Mouse (Mus musculus) hindbrain, embryonic 13.5 days (tissue): ENCODE results near the gene St6galnac3. TPM values are rescaled to one million over a fixed set of nuclear protein-coding genes. Genes with fewer than 3 reads are reported as not detected.
"Not testable (repeated sequence)": the region's sequence is repeated elsewhere in the genome, so short reads cannot be mapped to it uniquely, and the experiment has no call there.

Experiments
- ATAC-seq: fragments of 200-750 bp; cut with Nextera tagmentation; 2 replicates; pipeline ENCODE4 v1.8.0; 2017; ENCODE audit warnings: moderate TSS enrichment; ENCODE audit not compliant: low FRiP score
- H3K27ac ChIP-seq: fragments of 300-500 bp; sonication (generic); 2 replicates; pipeline ENCODE4 v1.5.1; 2015; ENCODE audit warnings: inconsistent platforms, mild to moderate bottlenecking, moderate library complexity
- H3K27me3 ChIP-seq: fragments of 300-500 bp; sonication (generic); 2 replicates; pipeline ENCODE4 v1.6.1; 2015; ENCODE audit warnings: mild to moderate bottlenecking, inconsistent platforms
- H3K36me3 ChIP-seq: fragments of 300-500 bp; sonication (generic); 2 replicates; pipeline ENCODE4 v1.6.1; 2015; ENCODE audit warnings: mild to moderate bottlenecking, inconsistent platforms
- H3K4me1 ChIP-seq: fragments of 300-500 bp; sonication (generic); replicated peaks from 2 replicates; pipeline ENCODE4 v1.6.1; 2015; ENCODE audit warnings: inconsistent platforms
- H3K4me2 ChIP-seq: fragments of 300-500 bp; sonication (generic); 2 replicates; pipeline ENCODE4 v1.6.1; 2015; ENCODE audit warnings: inconsistent platforms, mild to moderate bottlenecking, moderate library complexity
- H3K4me3 ChIP-seq: fragments of 300-500 bp; sonication (generic); 2 replicates; pipeline ENCODE4 v1.5.1; 2015; ENCODE audit warnings: mild to moderate bottlenecking, inconsistent platforms
- H3K9ac ChIP-seq: fragments of 300-500 bp; sonication (generic); 2 replicates; pipeline ENCODE4 v1.6.1; 2015; ENCODE audit warnings: mild to moderate bottlenecking, inconsistent platforms
- H3K9me3 ChIP-seq: fragments of 300-500 bp; sonication (generic); 2 replicates; pipeline ENCODE4 v1.6.1; 2016; ENCODE audit warnings: inconsistent platforms
- WGBS: fragments of 180-500 bp; shearing (Covaris S2); methylation state at CpG from one replicate; pipeline ENCODE4 v1.1.7; 2015; 5-methylcytosine and 5-hydroxymethylcytosine counted together
- polyA plus RNA-seq: library from polyadenylated mRNA; unstranded; fragments of >200 nt; fragmentation: Nextera tagmentation; extraction: Ambion mirVana; gene quantifications from 2 replicates; pipeline ENCODE4 v1.2.1, GENCODE M21; 2015

Gene St6galnac3
- polyA plus RNA-seq, result 28.3 and 30.3 TPM in 2 replicates

DNA sequence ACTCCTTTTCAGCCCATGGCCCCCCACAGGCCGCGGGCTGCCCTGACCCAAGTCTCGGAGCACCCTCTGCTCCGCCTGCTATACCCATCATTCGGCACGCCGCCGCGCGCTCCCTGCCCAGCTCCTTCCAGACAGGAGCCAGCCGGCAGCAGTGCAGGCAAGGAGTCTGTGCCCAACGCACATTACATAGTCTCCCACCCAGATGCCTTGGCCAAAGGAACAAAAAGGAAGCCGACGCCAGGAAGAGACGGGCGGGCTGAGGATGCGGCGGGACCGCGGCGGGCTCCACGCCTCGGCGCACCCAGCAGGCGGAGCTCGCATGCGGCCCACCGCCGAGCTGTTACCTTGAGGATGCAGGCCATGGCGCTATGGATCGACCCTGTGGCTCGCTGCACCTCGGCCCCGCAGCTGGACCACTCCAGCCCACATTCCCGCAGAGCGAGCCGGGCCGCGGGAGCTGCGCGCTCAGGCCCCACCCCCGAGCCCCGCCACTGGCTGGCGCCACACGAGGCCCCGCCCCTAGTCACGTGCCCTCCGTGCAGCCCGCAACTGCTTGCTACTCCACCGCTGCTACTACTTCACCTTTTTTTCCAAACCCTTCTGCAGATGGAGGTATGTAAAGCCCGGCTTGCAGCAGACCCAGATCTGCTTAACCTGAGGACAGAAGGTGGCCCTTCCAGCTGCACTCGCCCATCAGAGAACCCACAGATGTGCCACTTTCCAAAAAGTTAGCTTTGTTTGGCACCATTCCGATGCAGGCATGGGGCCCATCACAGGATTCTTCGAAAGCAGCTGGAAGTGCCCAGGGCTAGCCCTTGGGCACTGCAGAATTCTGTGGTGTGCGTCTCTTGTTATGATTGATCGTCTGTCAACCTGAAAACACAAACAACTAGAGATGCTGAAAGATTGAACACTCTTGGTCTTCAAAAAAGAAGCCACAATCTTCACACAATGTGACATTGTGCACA is at the start of gene St6galnac3:
Gene St6galnac3, minus strand, starts transcription at position 474 of the 968 bp plus-strand sequence.
- Histone ChIP-seq H3K9me3 (no peaks in the 10 kb centered on the region), H3K9ac (peak within 1 kb of the TSS; percentile 86), H3K36me3 (no peaks in the 10 kb centered on the region), H3K4me3 (peak within 1 kb of the TSS; percentile 72), H3K4me2 (peak within 1 kb of the TSS; percentile 90), H3K27ac (peak within 1 kb of the TSS; percentile 94), H3K27me3 (no peaks in the 10 kb centered on the region), H3K4me1 (peaks cover 20% of the 10 kb centered on the region)
- 2% methylated on average over 56 of the region's 56 CpGs for WGBS
- ATAC-seq, result peak; percentile 99

DNA sequence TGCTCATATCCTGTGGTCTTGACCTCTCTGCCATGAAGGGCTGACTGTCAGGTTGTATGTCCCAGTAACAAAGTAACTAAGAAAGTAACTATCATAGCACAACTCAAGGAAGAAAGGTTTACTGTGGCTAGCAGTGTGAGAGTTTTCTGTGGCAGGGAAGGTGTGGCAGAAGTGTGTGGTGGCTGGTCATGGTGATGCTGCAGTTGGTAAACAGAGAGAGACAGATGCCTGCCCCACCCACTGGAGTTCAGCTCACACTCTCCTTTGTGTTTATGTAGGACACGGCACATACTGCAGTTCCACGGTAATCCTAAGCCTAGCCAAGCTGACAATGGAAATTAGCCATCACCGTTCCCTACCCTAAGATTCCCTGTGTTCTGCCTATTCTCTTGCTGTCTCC is 49.6 kb upstream of the St6galnac3 start:
- Histone ChIP-seq H3K36me3 (no peaks in the 10 kb centered on the region), H3K4me2 (no peak overlapping the region), H3K9ac (no peak overlapping the region), H3K9me3 (no peaks in the 10 kb centered on the region), H3K27ac (no peak overlapping the region), H3K27me3 (no peaks in the 10 kb centered on the region), H3K4me3 (no peak overlapping the region), H3K4me1 (no peaks in the 10 kb centered on the region)
- WGBS, result 88% methylated on average over 3 of the region's 3 CpGs
- no peak for ATAC-seq

DNA sequence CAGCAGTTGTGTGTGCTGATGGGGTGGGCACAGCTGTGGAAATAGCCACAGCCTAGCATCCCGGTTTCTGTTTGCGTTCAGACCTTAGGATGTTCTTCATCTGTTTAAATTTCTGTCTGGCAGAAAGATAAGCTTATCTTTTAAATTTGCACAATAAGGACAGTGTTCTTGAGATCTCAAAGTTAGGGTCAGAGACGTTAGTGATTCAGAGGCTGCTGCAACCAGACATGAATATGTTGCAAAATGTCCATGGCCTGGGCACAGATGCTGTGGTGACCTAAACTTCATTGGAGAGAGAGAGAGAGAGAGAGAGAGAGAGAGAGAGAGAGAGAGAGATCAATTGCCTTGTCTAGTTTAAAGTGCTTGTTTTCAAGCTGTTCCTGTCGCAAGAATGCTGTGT is 46.5 kb upstream of the St6galnac3 start:
- Histone ChIP-seq H3K27ac (no peak overlapping the region), H3K9ac (no peak overlapping the region), H3K27me3 (no peaks in the 10 kb centered on the region), H3K36me3 (no peaks in the 10 kb centered on the region), H3K4me2 (no peak overlapping the region), H3K9me3 (no peaks in the 10 kb centered on the region), H3K4me3 (no peak overlapping the region), H3K4me1 (no peaks in the 10 kb centered on the region)
- 83% methylated on average over 4 of the region's 4 CpGs for WGBS
- no peak for ATAC-seq

DNA sequence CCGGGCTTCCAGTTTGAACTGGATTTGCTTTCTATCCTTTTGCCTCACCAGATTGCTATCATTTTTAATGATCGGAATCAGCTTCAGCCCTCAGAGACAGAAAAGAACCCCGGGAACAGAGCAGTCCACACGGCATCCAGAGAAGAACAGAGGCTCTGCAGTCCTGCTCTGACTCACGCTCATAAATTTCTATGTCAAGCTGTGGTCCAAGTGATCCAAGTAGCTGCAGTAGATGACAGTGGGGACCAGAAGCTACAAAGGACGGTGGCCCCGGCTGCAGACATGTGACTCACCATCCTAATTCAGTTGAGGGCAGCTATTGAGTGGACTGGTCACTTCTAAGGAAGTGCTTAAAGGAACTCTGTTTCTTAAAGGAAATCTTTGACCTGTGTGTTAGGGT is 45.6 kb upstream of the St6galnac3 start:
- Histone ChIP-seq H3K27me3 (no peaks in the 10 kb centered on the region), H3K4me1 (no peaks in the 10 kb centered on the region), H3K9me3 (no peaks in the 10 kb centered on the region), H3K9ac (no peak overlapping the region), H3K27ac (no peak overlapping the region), H3K4me3 (no peak overlapping the region), H3K4me2 (no peak overlapping the region), H3K36me3 (no peaks in the 10 kb centered on the region)
- no peak for ATAC-seq
- 52% methylated on average over 7 of the region's 7 CpGs for WGBS

DNA sequence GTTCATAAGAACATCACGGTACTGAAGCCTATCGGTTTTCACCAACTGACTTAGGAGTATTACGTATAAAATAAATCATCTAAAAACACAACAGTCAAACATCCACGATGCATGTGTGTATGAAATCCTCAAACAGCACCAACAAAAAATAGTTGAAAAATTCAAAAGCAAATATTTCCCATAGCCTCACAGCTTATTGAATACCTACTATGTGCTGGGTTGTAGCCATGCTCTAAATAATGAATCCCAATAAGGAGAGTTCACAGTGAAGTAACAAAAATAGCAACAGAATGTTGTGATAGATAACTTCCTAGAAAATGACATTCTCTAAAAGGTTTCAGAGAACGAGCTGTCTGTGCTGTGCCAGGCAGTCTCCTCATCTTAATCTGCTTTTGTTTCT is 44.2 kb upstream of the St6galnac3 start:
- H3K9me3 ChIP-seq, result no peaks in the 10 kb centered on the region
- H3K4me1 ChIP-seq, result no peaks in the 10 kb centered on the region
- no peak overlapping the region for H3K27ac ChIP-seq
- WGBS, result 90% methylated on average over 5 of the region's 5 CpGs
- no peaks in the 10 kb centered on the region for H3K27me3 ChIP-seq
- no peak for ATAC-seq
- H3K4me3 ChIP-seq, result no peak overlapping the region
- H3K36me3 ChIP-seq, result no peaks in the 10 kb centered on the region
- H3K4me2 ChIP-seq, result no peak overlapping the region
- H3K9ac ChIP-seq, result no peak overlapping the region

DNA sequence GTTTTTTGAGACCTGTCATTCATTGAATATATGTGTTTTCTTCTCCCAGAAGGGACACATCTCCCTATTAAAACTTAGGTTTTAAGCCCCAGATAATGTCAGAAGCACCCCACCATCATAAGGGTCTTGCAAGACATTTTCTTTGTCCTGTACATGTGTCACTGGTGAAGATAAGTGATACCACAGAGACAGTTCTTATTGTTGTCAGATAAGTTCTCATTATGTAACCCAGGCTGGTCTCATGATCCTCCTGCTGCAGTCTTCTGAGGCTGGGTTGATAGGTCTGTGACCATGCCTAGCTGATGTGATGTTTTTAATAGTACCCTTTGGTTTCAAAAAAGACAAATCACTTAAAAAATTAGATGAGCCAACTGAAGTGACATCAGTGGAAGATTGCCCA is 40.2 kb upstream of the St6galnac3 start:
- Histone ChIP-seq H3K9me3 (no peaks in the 10 kb centered on the region), H3K27ac (no peak overlapping the region), H3K9ac (no peak overlapping the region), H3K4me2 (no peak overlapping the region), H3K36me3 (no peaks in the 10 kb centered on the region), H3K4me3 (no peak overlapping the region), H3K27me3 (no peaks in the 10 kb centered on the region), H3K4me1 (no peaks in the 10 kb centered on the region)
- ATAC-seq, result no peak

DNA sequence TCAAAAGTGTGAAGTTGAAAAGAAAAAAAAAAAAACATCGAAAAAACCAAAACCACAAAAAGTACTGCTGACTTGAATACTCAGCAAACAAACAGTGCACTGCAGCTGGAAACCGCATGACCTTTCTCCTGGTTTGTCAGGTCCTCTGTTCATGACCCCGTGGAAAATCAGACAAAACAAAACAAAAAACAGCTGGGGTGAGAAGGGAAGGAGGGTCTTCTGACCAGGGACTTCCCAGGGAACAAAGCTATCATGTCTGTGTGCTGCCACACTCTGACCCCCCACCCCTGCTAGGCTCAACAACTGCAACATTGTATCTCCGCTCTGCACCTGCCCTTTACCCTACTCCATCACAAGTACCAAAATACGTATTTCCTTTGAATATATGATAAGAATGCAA is 39.8 kb upstream of the St6galnac3 start:
- ATAC-seq, result no peak
- Histone ChIP-seq H3K27ac (no peak overlapping the region), H3K4me1 (no peaks in the 10 kb centered on the region), H3K9me3 (no peaks in the 10 kb centered on the region), H3K4me3 (no peak overlapping the region), H3K36me3 (no peaks in the 10 kb centered on the region), H3K27me3 (no peaks in the 10 kb centered on the region), H3K9ac (no peak overlapping the region), H3K4me2 (no peak overlapping the region)
- WGBS, result 8% methylated on average over 5 of the region's 5 CpGs

DNA sequence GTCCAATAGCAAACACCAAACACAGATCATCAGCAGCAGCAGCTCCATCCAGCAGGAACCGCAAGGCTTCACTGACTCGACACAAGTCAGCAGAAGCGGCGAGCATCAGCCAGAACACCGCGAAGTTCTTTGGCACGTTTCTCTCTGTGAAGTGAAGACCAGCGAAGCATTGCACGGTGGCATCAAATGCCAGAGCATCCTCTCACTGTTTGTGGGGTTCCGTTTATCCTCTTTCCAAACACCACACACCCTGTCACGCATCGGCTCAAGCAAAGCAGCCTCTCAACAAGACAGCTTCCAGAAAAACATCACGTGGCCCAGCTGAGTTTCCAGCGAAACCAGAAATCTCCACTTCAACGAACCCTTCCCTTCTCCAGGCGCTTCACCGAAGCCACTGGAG is 36.2 kb upstream of the St6galnac3 start:
- ATAC-seq, result no peak
- H3K4me1 ChIP-seq, result peaks cover 5% of the 10 kb centered on the region; the same call in 1 of the 2 replicates
- H3K9me3 ChIP-seq, result no peaks in the 10 kb centered on the region
- no peak overlapping the region for H3K4me3 ChIP-seq
- no peaks in the 10 kb centered on the region for H3K27me3 ChIP-seq
- H3K4me2 ChIP-seq, result no peak overlapping the region
- no peak overlapping the region for H3K9ac ChIP-seq
- no peak overlapping the region for H3K27ac ChIP-seq
- no peaks in the 10 kb centered on the region for H3K36me3 ChIP-seq
- 90% methylated on average over 17 of the region's 17 CpGs for WGBS

DNA sequence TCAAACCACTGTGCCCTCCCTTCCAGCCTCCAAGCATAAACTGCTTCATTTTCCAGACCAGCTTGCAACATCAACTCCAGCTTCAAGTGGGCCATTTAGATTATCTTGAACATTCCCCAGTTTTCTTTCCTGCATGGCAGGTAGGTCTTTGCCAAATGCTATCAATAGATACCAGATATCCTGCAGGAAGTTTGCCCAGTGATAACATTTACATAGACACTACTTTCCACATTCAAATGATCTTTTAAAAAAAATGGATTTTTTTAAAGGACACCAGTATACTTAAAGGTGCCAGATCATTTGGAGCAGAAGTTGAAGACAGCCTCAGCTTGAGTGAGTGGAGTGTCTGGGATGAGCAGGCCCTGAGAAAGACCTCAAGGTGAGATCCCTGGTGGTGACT is 34.3 kb upstream of the St6galnac3 start:
- Histone ChIP-seq H3K36me3 (no peaks in the 10 kb centered on the region), H3K4me3 (no peak overlapping the region), H3K27ac (no peak overlapping the region), H3K9ac (no peak overlapping the region), H3K9me3 (no peaks in the 10 kb centered on the region), H3K4me1 (peaks cover 5% of the 10 kb centered on the region; the same call in 1 of the 2 replicates), H3K4me2 (no peak overlapping the region), H3K27me3 (no peaks in the 10 kb centered on the region)
- no peak for ATAC-seq

DNA sequence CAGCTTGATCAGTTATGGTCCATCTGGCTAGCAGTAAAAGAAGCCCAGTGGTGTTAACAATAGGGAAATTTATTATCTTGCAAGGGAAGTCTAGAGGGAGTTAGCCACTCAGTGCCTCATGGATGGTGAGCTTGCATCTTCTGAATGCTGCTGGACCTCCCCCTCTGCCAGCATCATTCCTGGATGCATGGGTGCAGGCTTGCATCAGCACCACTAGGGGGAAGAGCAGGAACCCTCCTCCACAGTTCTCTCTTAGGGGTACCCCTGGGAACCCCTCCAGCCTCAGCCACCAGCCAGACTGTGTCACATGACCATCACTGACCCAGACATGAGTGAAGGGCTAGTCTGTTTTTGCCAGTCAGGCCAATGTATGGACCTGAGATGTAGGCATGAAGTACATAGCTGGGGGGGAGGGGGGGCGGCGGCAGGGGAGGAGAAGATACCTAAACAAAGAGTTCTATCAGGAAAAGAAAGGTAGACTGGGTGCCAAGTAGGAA is 31.6 kb upstream of the St6galnac3 start:
- H3K36me3 ChIP-seq, result no peaks in the 10 kb centered on the region
- no peak overlapping the region for H3K4me2 ChIP-seq
- H3K27me3 ChIP-seq, result no peaks in the 10 kb centered on the region
- H3K9me3 ChIP-seq, result no peaks in the 10 kb centered on the region
- H3K4me3 ChIP-seq, result no peak overlapping the region
- no peak overlapping the region for H3K27ac ChIP-seq
- ATAC-seq, result no peak
- WGBS, result 97% methylated on average over 2 of the region's 2 CpGs
- peaks cover 5% of the 10 kb centered on the region; the same call in 1 of the 2 replicates for H3K4me1 ChIP-seq
- H3K9ac ChIP-seq, result no peak overlapping the region

DNA sequence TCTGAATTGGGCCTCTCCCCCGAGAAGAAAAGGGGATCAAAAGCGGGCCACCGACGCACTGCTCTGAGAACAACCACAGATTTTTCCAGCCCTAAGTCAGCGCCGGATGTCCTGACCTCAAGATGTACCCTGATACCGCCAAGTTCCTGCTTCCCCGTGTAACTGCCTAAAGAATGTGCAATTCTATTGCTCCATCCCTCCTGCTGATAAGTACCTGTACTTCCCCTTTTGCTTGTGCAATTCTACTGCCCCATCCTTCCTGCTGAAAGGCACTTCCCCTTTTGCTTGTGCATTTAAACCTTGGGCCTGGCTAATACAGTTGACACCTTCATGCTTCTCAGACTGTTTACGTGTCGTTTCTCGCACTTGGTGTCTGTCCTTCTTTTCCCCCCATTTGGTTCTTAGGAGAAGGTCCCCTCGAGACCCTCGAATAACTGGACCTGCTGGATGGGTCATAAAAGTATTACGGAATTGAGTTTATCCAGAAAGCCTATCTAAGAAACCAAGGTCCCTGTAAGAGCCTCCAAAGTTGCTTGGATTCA is 30.9 kb upstream of the St6galnac3 start:
- H3K27me3 ChIP-seq, ATAC-seq, H3K4me1 ChIP-seq, H3K9ac ChIP-seq, H3K4me2 ChIP-seq, H3K4me3 ChIP-seq, H3K36me3 ChIP-seq, H3K9me3 ChIP-seq, H3K27ac ChIP-seq: not testable (repeated sequence)
- 84% methylated on average over 14 of the region's 14 CpGs for WGBS

DNA sequence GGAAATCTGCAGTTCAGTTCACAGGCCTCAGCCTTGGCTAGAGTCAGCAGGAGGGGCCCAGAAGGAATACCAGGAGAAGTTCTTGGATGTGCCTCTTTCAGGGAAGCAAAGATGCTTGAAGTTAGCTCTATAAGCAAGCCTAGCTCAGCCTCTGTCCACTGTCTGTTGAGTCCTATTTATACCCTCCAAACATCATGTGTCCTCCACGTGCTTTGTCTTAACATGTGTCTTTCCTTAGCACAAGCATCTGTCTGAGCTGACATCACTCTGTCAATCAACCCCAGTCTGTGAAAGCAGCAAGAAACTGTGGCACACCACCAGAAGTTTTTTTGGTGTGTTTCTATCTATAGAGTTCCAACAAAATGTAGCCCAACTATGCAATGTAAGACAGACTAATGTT is 26.5 kb upstream of the St6galnac3 start:
- Histone ChIP-seq H3K9me3 (no peaks in the 10 kb centered on the region), H3K36me3 (no peaks in the 10 kb centered on the region), H3K4me2 (no peak overlapping the region), H3K27me3 (no peaks in the 10 kb centered on the region), H3K4me1 (no peaks in the 10 kb centered on the region), H3K4me3 (no peak overlapping the region), H3K9ac (no peak overlapping the region), H3K27ac (no peak overlapping the region)
- WGBS, result 46% methylated on average over 1 of the region's 1 CpGs
- no peak for ATAC-seq

DNA sequence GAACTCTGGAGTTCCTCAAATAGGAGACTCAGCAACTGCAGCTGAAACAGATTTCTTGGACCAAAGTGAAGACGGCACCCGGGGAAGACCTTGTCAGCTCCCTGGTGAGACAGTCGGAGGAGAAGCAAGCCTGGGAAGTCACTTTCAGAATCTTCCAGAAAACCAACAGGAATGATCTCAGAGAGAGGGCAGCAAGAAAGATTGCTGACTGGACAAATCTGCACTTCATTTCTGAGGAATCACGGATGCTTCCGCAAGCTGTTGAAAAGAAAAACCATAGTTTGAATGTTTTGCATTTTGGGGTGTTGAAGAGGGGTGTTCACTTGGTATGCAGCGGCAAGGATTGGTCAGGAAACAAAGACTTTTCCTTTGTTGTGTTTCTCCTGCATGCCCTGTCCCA is 24.4 kb upstream of the St6galnac3 start:
- no peaks in the 10 kb centered on the region for H3K27me3 ChIP-seq
- H3K4me3 ChIP-seq, result no peak overlapping the region
- no peak for ATAC-seq
- no peak overlapping the region for H3K9ac ChIP-seq
- H3K36me3 ChIP-seq, result no peaks in the 10 kb centered on the region
- H3K4me1 ChIP-seq, result no peaks in the 10 kb centered on the region
- H3K9me3 ChIP-seq, result no peaks in the 10 kb centered on the region
- H3K4me2 ChIP-seq, result no peak overlapping the region
- H3K27ac ChIP-seq, result no peak overlapping the region
- 84% methylated on average over 6 of the region's 6 CpGs for WGBS
